20 mouse cellular contexts compared by ENCODE assay signal in genomic region chr9:116249791-116250190, GRCm38 (mm10).
A peak's percentile ranks its signal among the peaks of the same experiment; 100 is the strongest.
DNase-seq lines count a peak whose midpoint lies in the region; ATAC-seq and TF ChIP-seq lines count a peak whose summit lies in the region.
"Had no signal": no experiment of that assay in that cellular context is flagged by ENCODE, and none has a peak within 500 bp of the region (broad histone marks: within the 10 kb centered on the region; RNA-seq: fewer than 3 reads in every experiment).

No protein-coding gene starts in this region.

- no peaks in the 10 kb centered on the region for H3K36me3 ChIP-seq in heart, adult 2 months (ENCODE audit: control insufficient read depth, insufficient read depth, low read length)
- no peaks in the 10 kb centered on the region for H3K36me3 ChIP-seq in heart, embryonic 10.5 days
- H3K36me3 ChIP-seq: embryonic facial prominence, embryonic 15.5 days; forebrain, embryonic 10.5 days; liver, embryonic 12.5 days had no signal

- H3K4me1 ChIP-seq in heart, adult 2 months (ENCODE audit: control insufficient read depth, insufficient read depth, low read length) = peaks cover 12% of the 10 kb centered on the region
- peaks cover 15% of the 10 kb centered on the region for H3K4me1 ChIP-seq in heart, embryonic 10.5 days
- H3K4me1 ChIP-seq: liver, embryonic 12.5 days had no signal

- ATAC-seq in granulocyte monocyte progenitor cell, adult 5-6 weeks (replicated peaks; ENCODE audit: poor library complexity, severe bottlenecking) = no peak
- ATAC-seq: intestine, embryonic 16.5 days; liver, embryonic 12.5 days; Patski had no signal

- no peaks in the 10 kb centered on the region for H3K79me2 ChIP-seq in heart, adult 2 months (replicated peaks; ENCODE audit: control insufficient read depth, insufficient read depth, low read length)

- WGBS in heart, adult 2 months = 48% methylated on average over 2 of the region's 2 CpGs
- 76% methylated on average over 2 of the region's 2 CpGs for WGBS in heart, embryonic 10.5 days

- no peak overlapping the region for H3K4me3 ChIP-seq in heart, adult 2 months
- no peak overlapping the region for H3K4me3 ChIP-seq in heart, embryonic 10.5 days
- H3K4me3 ChIP-seq: embryonic facial prominence, embryonic 15.5 days; forebrain, embryonic 10.5 days; left cerebral cortex, adult 2 months; liver, embryonic 12.5 days; myocyte had no signal

- no peak for TF ChIP-seq EP300 in heart, adult 2 months (IDR thresholded peaks at IDR 0.05; ENCODE audit: insufficient read depth, low read depth, low read length)

- TF ChIP-seq CTCF in heart, adult 2 months (IDR thresholded peaks at IDR 0.05) = no peak

- H3K9ac ChIP-seq in heart, adult 2 months (ENCODE audit: low read depth, low read length) = no peak overlapping the region
- H3K9ac ChIP-seq: embryonic facial prominence, embryonic 15.5 days; hindbrain, embryonic 14.5 days; liver, embryonic 12.5 days; lung, embryonic 14.5 days had no signal

- TF ChIP-seq POLR2A in heart, adult 2 months (IDR thresholded peaks at IDR 0.05; ENCODE audit: insufficient read depth, low read depth, low read length) = no peak

- H3K27ac ChIP-seq in heart, adult 2 months = peak overlapping the region; percentile 23; the same call in 1 of the 2 replicates
- H3K27ac ChIP-seq in heart, embryonic 10.5 days = no peak overlapping the region
- H3K27ac ChIP-seq: embryonic facial prominence, embryonic 15.5 days; forebrain, embryonic 10.5 days; hindbrain, embryonic 14.5 days; left cerebral cortex, adult 2 months; liver, embryonic 12.5 days had no signal

- H3K27me3 ChIP-seq in heart, adult 2 months (ENCODE audit: control insufficient read depth, insufficient read depth, low read length) = no peaks in the 10 kb centered on the region
- no peaks in the 10 kb centered on the region for H3K27me3 ChIP-seq in heart, embryonic 10.5 days (ENCODE audit: insufficient read depth, poor library complexity, severe bottlenecking)
- H3K27me3 ChIP-seq: embryonic facial prominence, embryonic 15.5 days; liver, embryonic 12.5 days; Patski had no signal

- intact Hi-C loops in heart, adult 2 months (cut with DNase I) = loop anchor here (2.0 kb wide), 1 partner anchor 31 kb away; no protein-coding TSS in a partner anchor

- DNase-seq in heart, adult 2 months = no peak
- DNase-seq in heart, embryonic 10.5 days (ENCODE audit: low spot score) = no peak
- DNase-seq in lung, postnatal 10 days = peak; percentile 47
- no peak for DNase-seq in lung, postnatal 36 days
- DNase-seq in T-cell, adult 2 months (ENCODE audit: low spot score) = peak; percentile 34
- DNase-seq in thymus, postnatal 25 days = peak; percentile 36
- no peak for DNase-seq in cerebellum, postnatal 4 days (ENCODE audit: low spot score in 2 of 2)
- DNase-seq: cerebellum, adult 9-10 months; embryo, embryonic 11 days; lung, embryonic 14.5 days; midbrain, embryonic 14.5 days had no signal

- no peaks in the 10 kb centered on the region for H3K9me3 ChIP-seq in heart, embryonic 10.5 days
- H3K9me3 ChIP-seq: embryonic facial prominence, embryonic 15.5 days; forebrain, embryonic 10.5 days; liver, embryonic 12.5 days had no signal

Comparison
In these comparisons a context has a peak if more than half of its experiments do, and no peak if none do; other contexts are left out.
1. DNase-seq: peak in lung, postnatal 10 days (single experiment), T-cell, adult 2 months (single experiment) and thymus, postnatal 25 days (single experiment); none in heart, adult 2 months (0 of 2), heart, embryonic 10.5 days (single experiment), lung, postnatal 36 days (single experiment) and cerebellum, postnatal 4 days (0 of 2).